Mouse (Mus musculus): ENCODE results near the gene Tmem253. TPM values are rescaled to one million over a fixed set of nuclear protein-coding genes. Genes with fewer than 3 reads are reported as not detected.

Tmem253 gene
- polyA plus RNA-seq, 1 experiment = not detected

- H3K36me3 ChIP-seq (ENCODE audit: control insufficient read depth) = no peaks in the 10 kb centered on the region
- H3K4me3 ChIP-seq (replicated peaks) = no peak overlapping the region
- no peaks in the 10 kb centered on the region for H3K4me1 ChIP-seq (ENCODE audit: control insufficient read depth)
- TF ChIP-seq TAL1 (IDR thresholded peaks at IDR 0.05; ENCODE audit: low read length) (no peak), GATA1 (IDR thresholded peaks at IDR 0.05; ENCODE audit: low read length) (no peak)
- H3K9me3 ChIP-seq (ENCODE audit: control insufficient read depth, low read length) = no peaks in the 10 kb centered on the region
- no peaks in the 10 kb centered on the region for H3K27me3 ChIP-seq (ENCODE audit: control insufficient read depth)
Observed at GRCm38 (mm10) chr14:52059982-52060381, 44.5 kb downstream of the Tmem253 start.

GRCm38 (mm10) chr14:52060800-52061199, 45.3 kb downstream of the Tmem253 start:
- H3K4me1 ChIP-seq (ENCODE audit: control insufficient read depth) = no peaks in the 10 kb centered on the region
- no peaks in the 10 kb centered on the region for H3K9me3 ChIP-seq (ENCODE audit: control insufficient read depth, low read length)
- no peak overlapping the region for H3K4me3 ChIP-seq (replicated peaks)
- no peaks in the 10 kb centered on the region for H3K36me3 ChIP-seq (ENCODE audit: control insufficient read depth)
- TF ChIP-seq GATA1 (IDR thresholded peaks at IDR 0.05; ENCODE audit: low read length) (no peak), TAL1 (IDR thresholded peaks at IDR 0.05; ENCODE audit: low read length) (no peak)
- no peaks in the 10 kb centered on the region for H3K27me3 ChIP-seq (ENCODE audit: control insufficient read depth)

- Histone ChIP-seq H3K27me3 (ENCODE audit: control insufficient read depth) (no peaks in the 10 kb centered on the region), H3K4me3 (replicated peaks) (no peak overlapping the region), H3K9me3 (ENCODE audit: control insufficient read depth, low read length) (no peaks in the 10 kb centered on the region), H3K4me1 (ENCODE audit: control insufficient read depth) (no peaks in the 10 kb centered on the region), H3K36me3 (ENCODE audit: control insufficient read depth) (no peaks in the 10 kb centered on the region)
- TF ChIP-seq TAL1 (IDR thresholded peaks at IDR 0.05; ENCODE audit: low read length) = no peak
- no peak for TF ChIP-seq GATA1 (IDR thresholded peaks at IDR 0.05; ENCODE audit: low read length)
Observed at GRCm38 (mm10) chr14:52061798-52062197, 46.3 kb downstream of the Tmem253 start.

- Histone ChIP-seq H3K4me3 (replicated peaks) (no peak overlapping the region), H3K9me3 (ENCODE audit: control insufficient read depth, low read length) (no peaks in the 10 kb centered on the region), H3K36me3 (ENCODE audit: control insufficient read depth) (peaks cover 9% of the 10 kb centered on the region), H3K4me1 (ENCODE audit: control insufficient read depth) (no peaks in the 10 kb centered on the region), H3K27me3 (ENCODE audit: control insufficient read depth) (no peaks in the 10 kb centered on the region)
- no peak for TF ChIP-seq TAL1 (IDR thresholded peaks at IDR 0.05; ENCODE audit: low read length)
- TF ChIP-seq GATA1 (IDR thresholded peaks at IDR 0.05; ENCODE audit: low read length) = no peak
Observed at GRCm38 (mm10) chr14:52066135-52066534, 50.7 kb downstream of the Tmem253 start.

Other genes starting within 250 kb of the Tmem253 start
- gene Ang4, start 242.1 kb upstream of the Tmem253 start, polyA plus RNA-seq (2012) = not detected in 2 replicates
- gene AY358078, start 215.6 kb upstream of the Tmem253 start, polyA plus RNA-seq (2012) = not detected in 2 replicates
- not detected in 2 replicates for gene Ear6, start 162.0 kb upstream of the Tmem253 start, polyA plus RNA-seq (2012)
- 0.31 and 0.62 TPM in 2 replicates for gene Mettl17, start 130.8 kb upstream of the Tmem253 start, polyA plus RNA-seq (2012)
- not detected in 2 replicates for gene Slc39a2, start 122.8 kb upstream of the Tmem253 start, polyA plus RNA-seq (2012)
- gene Ndrg2, start 101.5 kb upstream of the Tmem253 start, polyA plus RNA-seq (2012) = 0.11 TPM in 1 of 2 replicates, not detected in the other
- not detected in 2 replicates for gene Tppp2, start 97.2 kb upstream of the Tmem253 start, polyA plus RNA-seq (2012)
- not detected in 2 replicates for gene Rnase13, start 92.9 kb upstream of the Tmem253 start, polyA plus RNA-seq (2012)
- 5.6 and 6.8 TPM in 2 replicates for gene Arhgef40, start 30.9 kb upstream of the Tmem253 start, polyA plus RNA-seq (2012)
- gene Zfp219, start 5.1 kb downstream of the Tmem253 start, polyA plus RNA-seq (2012) = 2.0 and 2.9 TPM in 2 replicates
- not detected in 2 replicates for gene Olfr221, start 26.8 kb downstream of the Tmem253 start, polyA plus RNA-seq (2012)
- gene Hnrnpc, start 88.4 kb downstream of the Tmem253 start, polyA plus RNA-seq (2012) = 1.5 and 2.8 TPM in 2 replicates
- gene Rpgrip1, start 95.0 kb downstream of the Tmem253 start, polyA plus RNA-seq (2012) = not detected in 2 replicates
- 2.0 and 2.6 TPM in 2 replicates for gene Supt16, start 181.8 kb downstream of the Tmem253 start, polyA plus RNA-seq (2012)
- gene Chd8, start 242.1 kb downstream of the Tmem253 start, polyA plus RNA-seq (2012) = 0.87 and 1.3 TPM in 2 replicates

Measured in erythroblast, embryonic 14.5 days (primary cell).